Mouse (Mus musculus) G1E (cell line): ENCODE data around the gene Nxnl2. TPM values are rescaled to one million over a fixed set of nuclear protein-coding genes. Genes with fewer than 3 reads are reported as not detected.
"Not testable (repeated sequence)": the region's sequence is repeated elsewhere in the genome, so short reads cannot be mapped to it uniquely, and the experiment has no call there.

Experiments
- ATAC-seq: 2 replicates; pipeline ENCODE4 v1.8.0; 2016; ENCODE audit warnings: mild to moderate bottlenecking; ENCODE audit not compliant: insufficient number of reproducible peaks, poor library complexity, low FRiP score, severe bottlenecking; ENCODE audit errors: extremely low read depth
- DNase-seq: peaks from one replicate; pipeline ENCODE4 v3.0.0; 2012; ENCODE audit warnings: low spot score
- H3K27me3 ChIP-seq: 2 replicates; pipeline ENCODE4 v1.6.1; 2012; ENCODE audit warnings: mild to moderate bottlenecking, low read length, inconsistent platforms; ENCODE audit not compliant: insufficient read depth
- H3K36me3 ChIP-seq: replicated peaks from 2 replicates; pipeline ENCODE3; 2012; ENCODE audit warnings: mild to moderate bottlenecking, inconsistent platforms
- H3K4me1 ChIP-seq: 2 replicates; pipeline ENCODE4 v1.6.1; 2012; ENCODE audit warnings: low read depth, low read length, inconsistent platforms, mixed read lengths; ENCODE audit not compliant: insufficient read depth
- H3K4me3 ChIP-seq: 2 replicates; pipeline ENCODE4 v1.5.1; 2012; ENCODE audit warnings: low read depth, mild to moderate bottlenecking, inconsistent platforms, low read length, moderate library complexity, mixed read lengths
- H3K9me3 ChIP-seq: replicated peaks from 2 replicates; pipeline ENCODE4 v1.6.1; 2012; ENCODE audit warnings: inconsistent platforms
- CTCF ChIP-seq: IDR thresholded peaks from 2 replicates; pipeline ENCODE4 v1.5.1; 2012; ENCODE audit warnings: low read depth, low read length, inconsistent platforms, mixed read lengths
- GATA1 ChIP-seq: IDR thresholded peaks from 2 replicates; pipeline ENCODE4 v1.6.1; 2012; ENCODE audit warnings: borderline replicate concordance, low read length, inconsistent platforms, mixed read lengths
- GATA2 ChIP-seq: IDR thresholded peaks from 2 replicates; pipeline ENCODE4 v1.6.1; 2012; ENCODE audit warnings: low read depth, low read length, inconsistent platforms, borderline replicate concordance
- POLR2AphosphoS5 ChIP-seq: IDR thresholded peaks from 2 replicates; pipeline ENCODE4 v1.6.1; 2012; ENCODE audit warnings: low read depth, low read length, inconsistent platforms; ENCODE audit not compliant: insufficient replicate concordance
- TAL1 ChIP-seq: conservative IDR thresholded peaks from 2 replicates; pipeline ENCODE4 v1.6.1; 2012; ENCODE audit warnings: low read depth, low read length, inconsistent platforms, mixed read lengths
- polyA plus RNA-seq: library from polyadenylated mRNA; stranded (reverse); fragments of >175 nt; gene quantifications from 2 replicates; pipeline ENCODE4 v1.2.3, GENCODE M21; 2012
- total RNA-seq, 2 experiments: library from RNA; stranded (forward) in 1 of 2; stranded (reverse) in 1 of 2; fragments of 200-1000 nt in 1 of 2; fragments of >200 nt in 1 of 2; fragmentation: Nextera tagmentation in 1 of 2; gene quantifications; 2 replicates each; pipeline ENCODE4 v1.2.3; 2014 to 2017

Nxnl2 gene
- total and polyA plus RNA-seq, 3 experiments: 0.05 TPM; not detected in 2

- Histone ChIP-seq H3K9me3 (no peaks in the 10 kb centered on the region), H3K27me3 (no peaks in the 10 kb centered on the region), H3K4me1 (no peaks in the 10 kb centered on the region), H3K36me3 (no peaks in the 10 kb centered on the region), H3K4me3 (no peak overlapping the region)
- no peak for ATAC-seq
- DNase-seq: no peak
- TF ChIP-seq TAL1: no peak
- TF ChIP-seq CTCF: no peak
- TF ChIP-seq POLR2AphosphoS5: no peak
- TF ChIP-seq GATA1: no peak
- no peak for TF ChIP-seq GATA2
Measured at GRCm38 (mm10) chr13:51203467-51203866, 32.6 kb downstream of the Nxnl2 start.

- H3K36me3 ChIP-seq, H3K9me3 ChIP-seq, DNase-seq, H3K27me3 ChIP-seq, H3K4me3 ChIP-seq, ATAC-seq, H3K4me1 ChIP-seq: not testable (repeated sequence)
Measured at GRCm38 (mm10) chr13:51204081-51204480, 33.3 kb downstream of the Nxnl2 start.

GRCm38 (mm10) chr13:51207965-51208364, 37.1 kb downstream of the Nxnl2 start:
- H3K4me1 ChIP-seq: no peaks in the 10 kb centered on the region
- H3K27me3 ChIP-seq: no peaks in the 10 kb centered on the region
- H3K4me3 ChIP-seq: no peak overlapping the region
- no peaks in the 10 kb centered on the region for H3K9me3 ChIP-seq
- TF ChIP-seq GATA1 (no peak), GATA2 (no peak), POLR2AphosphoS5 (no peak), TAL1 (no peak), CTCF (no peak)
- DNase-seq (no peak), ATAC-seq (no peak)
- no peaks in the 10 kb centered on the region for H3K36me3 ChIP-seq

GRCm38 (mm10) chr13:51208378-51209100, 37.7 kb downstream of the Nxnl2 start:
- H3K27me3 ChIP-seq: no peaks in the 10 kb centered on the region
- H3K4me3 ChIP-seq: no peak overlapping the region
- TF ChIP-seq TAL1 (no peak), POLR2AphosphoS5 (no peak), CTCF (no peak), GATA2 (no peak), GATA1 (no peak)
- H3K36me3 ChIP-seq: no peaks in the 10 kb centered on the region
- ATAC-seq (no peak), DNase-seq (no peak)
- H3K4me1 ChIP-seq: no peaks in the 10 kb centered on the region
- H3K9me3 ChIP-seq: no peaks in the 10 kb centered on the region

GRCm38 (mm10) chr13:51210639-51211038, 39.8 kb downstream of the Nxnl2 start:
- no peaks in the 10 kb centered on the region for H3K36me3 ChIP-seq

GRCm38 (mm10) chr13:51214746-51215145, 43.9 kb downstream of the Nxnl2 start:
- no peaks in the 10 kb centered on the region for H3K27me3 ChIP-seq
- DNase-seq (no peak), ATAC-seq (no peak)
- no peaks in the 10 kb centered on the region for H3K9me3 ChIP-seq
- H3K4me3 ChIP-seq: no peak overlapping the region
- no peaks in the 10 kb centered on the region for H3K36me3 ChIP-seq
- TF ChIP-seq CTCF: no peak
- no peak for TF ChIP-seq GATA1
- TF ChIP-seq GATA2: no peak
- no peak for TF ChIP-seq TAL1
- TF ChIP-seq POLR2AphosphoS5: no peak
- no peaks in the 10 kb centered on the region for H3K4me1 ChIP-seq

More at GRCm38 (mm10) chr13:51210639-51211038, 39.8 kb downstream of the Nxnl2 start:
- Histone ChIP-seq H3K4me1 (no peaks in the 10 kb centered on the region), H3K9me3 (no peaks in the 10 kb centered on the region), H3K4me3 (no peak overlapping the region), H3K27me3 (no peaks in the 10 kb centered on the region)
- TF ChIP-seq POLR2AphosphoS5: no peak
- no peak for TF ChIP-seq CTCF
- no peak for TF ChIP-seq TAL1
- no peak for TF ChIP-seq GATA1
- TF ChIP-seq GATA2: no peak
- DNase-seq: no peak
- no peak for ATAC-seq

GRCm38 (mm10) chr13:51220897-51221296, 50.1 kb downstream of the Nxnl2 start:
- no peaks in the 10 kb centered on the region for H3K36me3 ChIP-seq
- DNase-seq: no peak
- TF ChIP-seq TAL1 (no peak), POLR2AphosphoS5 (no peak), CTCF (no peak), GATA1 (no peak), GATA2 (no peak)
- H3K9me3 ChIP-seq: 0 out of 2 replicates have a peak, but pooled peaks cover 3% of the 10 kb centered on the region
- H3K27me3 ChIP-seq: no peaks in the 10 kb centered on the region
- no peaks in the 10 kb centered on the region for H3K4me1 ChIP-seq
- no peak for ATAC-seq
- H3K4me3 ChIP-seq: no peak overlapping the region
